Mouse (Mus musculus): ENCODE measurements around the gene Erbb2.

DNA sequence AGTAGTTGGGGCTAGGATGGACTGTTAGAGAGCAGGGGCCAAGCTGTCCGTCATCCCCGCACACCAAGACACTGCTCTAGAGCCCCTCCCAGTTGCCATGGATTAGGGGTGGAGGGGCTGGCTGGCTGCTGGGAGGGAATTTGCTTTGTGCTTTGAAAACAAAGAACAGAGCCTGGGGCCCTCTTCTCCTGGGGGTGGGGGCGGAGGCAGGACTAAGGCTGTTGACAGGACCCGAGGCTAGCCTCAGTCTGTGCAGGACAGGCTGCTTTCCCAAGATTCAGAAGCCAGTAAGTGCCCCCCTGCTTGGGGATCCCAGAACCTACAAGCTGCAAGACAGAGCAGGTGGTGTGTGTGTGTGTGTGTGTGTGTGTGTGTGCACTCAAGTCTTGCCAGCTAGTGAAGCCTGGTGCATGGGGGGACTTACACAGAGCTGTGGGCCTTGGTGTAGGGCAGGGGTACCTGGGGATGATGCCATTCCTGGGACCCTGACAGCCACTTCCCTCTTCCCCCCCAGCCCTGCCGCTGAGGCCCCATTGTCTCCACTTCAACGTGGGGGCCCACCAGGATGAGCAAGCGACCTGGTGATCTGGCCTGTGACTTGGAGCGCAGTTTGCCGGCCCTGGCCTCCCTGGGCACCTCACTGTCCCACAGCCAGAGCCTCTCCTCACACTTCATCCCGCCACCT lies 40.6 kb upstream of the Erbb2 start:
- TF ChIP-seq CTCF (IDR thresholded peaks at IDR 0.05; ENCODE audit: low read depth, low read length) (no peak), POLR2A (IDR thresholded peaks at IDR 0.05; ENCODE audit: extremely low read depth, insufficient read depth, low read length) (no peak)

Measured in liver, adult 2 months (tissue).